Mouse (Mus musculus) heart, embryonic 14.5 days (tissue): ENCODE data around the gene Fbxl16. TPM values are rescaled to one million over a fixed set of nuclear protein-coding genes. Genes with fewer than 3 reads are reported as not detected.

Source experiments
- ATAC-seq: fragments of 200-750 bp; cut with Nextera tagmentation; 2 replicates; pipeline ENCODE4 v1.8.0; 2017; ENCODE audit warnings: low read depth, moderate TSS enrichment; ENCODE audit not compliant: insufficient number of reproducible peaks, insufficient read depth, low FRiP score
- H3K27ac ChIP-seq, 2 experiments: fragments of 200-500 bp in 1 of 2; fragments of 300-500 bp in 1 of 2; sonication (generic) in 1 of 2; replicated peaks in 1 of 2; 2 replicates each; pipeline ENCODE4 v1.5.1; 2012 to 2014; ENCODE audit warnings: low read depth in 2 of 2, low read length in 2 of 2, control low read depth in 1 of 2, mild to moderate bottlenecking in 1 of 2, mixed read lengths in 1 of 2; ENCODE audit not compliant: control insufficient read depth in 1 of 2, insufficient read depth in 1 of 2
- H3K27me3 ChIP-seq: fragments of 300-500 bp; sonication (generic); 2 replicates; pipeline ENCODE4 v1.6.1; 2014; ENCODE audit warnings: mild to moderate bottlenecking, low read length, control low read depth; ENCODE audit not compliant: control insufficient read depth, insufficient read depth
- H3K36me3 ChIP-seq: fragments of 300-500 bp; sonication (generic); 2 replicates; pipeline ENCODE4 v1.6.1; 2014; ENCODE audit warnings: mild to moderate bottlenecking, control low read depth, low read length, mixed read lengths; ENCODE audit not compliant: control insufficient read depth, insufficient read depth
- H3K4me1 ChIP-seq, 2 experiments: fragments of 200-500 bp in 1 of 2; fragments of 300-500 bp in 1 of 2; sonication (generic) in 1 of 2; 2 replicates each; pipeline ENCODE4 v1.6.1; 2012 to 2014; ENCODE audit warnings: low read length in 2 of 2, control low read depth in 1 of 2, mixed read lengths in 1 of 2; ENCODE audit not compliant: control insufficient read depth in 2 of 2, insufficient read depth in 2 of 2
- H3K4me2 ChIP-seq: fragments of 300-500 bp; sonication (generic); 2 replicates; pipeline ENCODE4 v1.6.1; 2014; ENCODE audit warnings: mild to moderate bottlenecking, low read length
- H3K4me3 ChIP-seq, 2 experiments: fragments of 200-500 bp in 1 of 2; fragments of 300-500 bp in 1 of 2; sonication (generic) in 1 of 2; 2 replicates each; pipeline ENCODE4 v1.5.1; 2012 to 2014; ENCODE audit warnings: low read length in 2 of 2, mild to moderate bottlenecking in 2 of 2, control low read depth in 1 of 2, low read depth in 1 of 2, moderate library complexity in 1 of 2; ENCODE audit not compliant: control insufficient read depth in 1 of 2, insufficient read depth in 1 of 2
- H3K9ac ChIP-seq: fragments of 300-500 bp; sonication (generic); 2 replicates; pipeline ENCODE4 v1.6.1; 2014; ENCODE audit warnings: mild to moderate bottlenecking, low read length
- H3K9me3 ChIP-seq: fragments of 300-500 bp; sonication (generic); 2 replicates; pipeline ENCODE4 v1.6.1; 2016; ENCODE audit warnings: low read length, control low read depth; ENCODE audit not compliant: control insufficient read depth
- WGBS: fragments of 180-500 bp; shearing (Covaris S2); extraction: QIAGEN DNeasy Blood & Tissue Kit; methylation state at CpG from one replicate; pipeline ENCODE4 v1.1.7; 2014; 5-methylcytosine and 5-hydroxymethylcytosine counted together
- polyA plus RNA-seq: library from polyadenylated mRNA; unstranded; fragments of >200 nt; fragmentation: Nextera tagmentation; extraction: Ambion mirVana; gene quantifications from 2 replicates; pipeline ENCODE4 v1.2.1, GENCODE M21; 2014

The Fbxl16 gene
- polyA plus RNA-seq, 1 experiment from 2014 or later: 1.1 TPM

DNA sequence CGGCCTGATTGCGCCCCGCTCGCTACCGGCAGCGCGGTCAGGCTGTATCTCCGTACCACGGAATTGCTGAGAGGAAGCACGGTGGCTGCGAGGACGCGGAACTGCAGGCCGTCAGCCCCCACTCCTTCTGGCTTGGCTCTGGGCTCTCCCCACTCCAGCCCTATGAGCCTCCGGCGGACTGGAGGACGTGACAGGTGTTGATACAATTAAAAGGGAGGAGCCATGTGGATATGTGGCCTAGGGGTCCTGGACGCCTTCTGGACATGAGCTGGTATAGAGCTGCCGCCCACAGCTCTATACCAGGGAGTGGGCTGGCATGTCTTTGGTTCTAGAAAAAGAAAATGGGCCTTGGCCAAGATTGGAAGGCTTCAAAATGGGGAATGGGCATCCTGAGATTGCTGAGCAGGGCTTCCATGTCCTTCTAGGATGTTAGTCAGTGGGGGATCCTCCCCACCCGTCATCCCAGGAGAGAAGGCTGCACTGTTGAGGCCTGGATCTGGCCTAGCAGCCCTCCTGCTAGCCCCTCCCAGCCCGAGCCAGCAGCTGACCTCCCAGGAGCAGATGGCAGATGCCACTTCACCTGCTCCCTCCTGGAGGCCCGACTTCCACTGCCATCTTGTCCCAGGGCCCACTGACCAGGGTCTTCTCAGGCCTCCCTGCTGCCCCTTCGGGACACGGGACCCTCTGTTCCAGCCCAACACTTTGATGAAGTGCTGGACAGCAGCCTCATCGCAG lies 888 bp downstream of the Fbxl16 start:
- peaks cover 0 to 10% of the 10 kb centered on the region in 2 experiments; a peak in 1 of 4 replicates for H3K4me1 ChIP-seq
- peak overlapping the region; percentile 70 for H3K9ac ChIP-seq
- peak overlapping the region; percentile 96 for H3K4me2 ChIP-seq
- H3K9me3 ChIP-seq: no peaks in the 10 kb centered on the region
- peaks cover 57% of the 10 kb centered on the region for H3K27me3 ChIP-seq
- peak overlapping the region; percentile 41 to 64 for H3K4me3 ChIP-seq
- WGBS: 10% methylated on average over 25 of the region's 25 CpGs
- no peak overlapping the region for H3K27ac ChIP-seq
- ATAC-seq: no peak
- no peaks in the 10 kb centered on the region for H3K36me3 ChIP-seq

GRCm38 (mm10) chr17:25810890-25811289 lies 2.0 kb downstream of the Fbxl16 start:
- Histone ChIP-seq H3K36me3 (no peaks in the 10 kb centered on the region), H3K9me3 (no peaks in the 10 kb centered on the region), H3K4me2 (no peak overlapping the region), H3K4me3 (no peak overlapping the region), H3K9ac (no peak overlapping the region), H3K4me1 (peaks cover 0 to 10% of the 10 kb centered on the region in 2 experiments; a peak in 1 of 4 replicates), H3K27me3 (peaks cover 67% of the 10 kb centered on the region), H3K27ac (no peak overlapping the region)
- ATAC-seq: no peak
- WGBS: 63% methylated on average over 4 of the region's 4 CpGs

GRCm38 (mm10) chr17:25813471-25813870 lies 4.6 kb downstream of the Fbxl16 start:
- Histone ChIP-seq H3K36me3 (no peaks in the 10 kb centered on the region), H3K4me3 (no peak overlapping the region), H3K27me3 (peaks cover 83% of the 10 kb centered on the region), H3K4me1 (peaks cover 0 to 10% of the 10 kb centered on the region in 2 experiments; a peak in 1 of 4 replicates), H3K27ac (no peak overlapping the region), H3K4me2 (no peak overlapping the region), H3K9ac (no peak overlapping the region), H3K9me3 (no peaks in the 10 kb centered on the region)
- WGBS: 1% methylated on average over 20 of the region's 20 CpGs
- no peak for ATAC-seq

GRCm38 (mm10) chr17:25817662-25818061 lies 8.8 kb downstream of the Fbxl16 start:
- H3K4me3 ChIP-seq: no peak overlapping the region
- H3K27ac ChIP-seq: no peak overlapping the region
- H3K4me1 ChIP-seq: no peaks in the 10 kb centered on the region
- peaks cover 82% of the 10 kb centered on the region for H3K27me3 ChIP-seq
- no peak overlapping the region for H3K9ac ChIP-seq
- WGBS: 76% methylated on average over 11 of the region's 11 CpGs
- H3K4me2 ChIP-seq: no peak overlapping the region
- no peak for ATAC-seq
- H3K36me3 ChIP-seq: no peaks in the 10 kb centered on the region
- no peaks in the 10 kb centered on the region for H3K9me3 ChIP-seq

- 6% methylated on average over 46 of the region's 46 CpGs for WGBS
- Histone ChIP-seq H3K27ac (no peak overlapping the region), H3K36me3 (no peaks in the 10 kb centered on the region), H3K27me3 (peaks cover 77% of the 10 kb centered on the region), H3K9ac (no peak overlapping the region), H3K9me3 (no peaks in the 10 kb centered on the region), H3K4me1 (peaks cover 4 to 5% of the 10 kb centered on the region in 2 experiments), H3K4me2 (no peak overlapping the region), H3K4me3 (no peak overlapping the region; a peak in 1 of 4 replicates)
- no peak for ATAC-seq
Observed at GRCm38 (mm10) chr17:25818851-25819780, 10.2 kb downstream of the Fbxl16 start.

GRCm38 (mm10) chr17:25823452-25823851 lies 14.6 kb downstream of the Fbxl16 start, which contains the start of gene Wdr24:
Gene Wdr24, plus strand, starts transcription at chr17:25823627.
- under 1% methylated on average over 18 of the region's 18 CpGs for WGBS
- peak within 1 kb of the TSS; percentile 87 for H3K4me2 ChIP-seq
- H3K9me3 ChIP-seq: no peaks in the 10 kb centered on the region
- H3K9ac ChIP-seq: peak within 1 kb of the TSS; percentile 83
- peak within 1 kb of the TSS in 1 of 2 experiments; percentile 53; a peak in 2 of 4 replicates for H3K27ac ChIP-seq
- peaks cover 26% of the 10 kb centered on the region for H3K36me3 ChIP-seq
- peaks cover 13 to 16% of the 10 kb centered on the region in 2 experiments for H3K4me1 ChIP-seq
- no peak for ATAC-seq
- peak within 1 kb of the TSS; percentile 60 to 61 for H3K4me3 ChIP-seq
- peaks cover 42% of the 10 kb centered on the region for H3K27me3 ChIP-seq

DNA sequence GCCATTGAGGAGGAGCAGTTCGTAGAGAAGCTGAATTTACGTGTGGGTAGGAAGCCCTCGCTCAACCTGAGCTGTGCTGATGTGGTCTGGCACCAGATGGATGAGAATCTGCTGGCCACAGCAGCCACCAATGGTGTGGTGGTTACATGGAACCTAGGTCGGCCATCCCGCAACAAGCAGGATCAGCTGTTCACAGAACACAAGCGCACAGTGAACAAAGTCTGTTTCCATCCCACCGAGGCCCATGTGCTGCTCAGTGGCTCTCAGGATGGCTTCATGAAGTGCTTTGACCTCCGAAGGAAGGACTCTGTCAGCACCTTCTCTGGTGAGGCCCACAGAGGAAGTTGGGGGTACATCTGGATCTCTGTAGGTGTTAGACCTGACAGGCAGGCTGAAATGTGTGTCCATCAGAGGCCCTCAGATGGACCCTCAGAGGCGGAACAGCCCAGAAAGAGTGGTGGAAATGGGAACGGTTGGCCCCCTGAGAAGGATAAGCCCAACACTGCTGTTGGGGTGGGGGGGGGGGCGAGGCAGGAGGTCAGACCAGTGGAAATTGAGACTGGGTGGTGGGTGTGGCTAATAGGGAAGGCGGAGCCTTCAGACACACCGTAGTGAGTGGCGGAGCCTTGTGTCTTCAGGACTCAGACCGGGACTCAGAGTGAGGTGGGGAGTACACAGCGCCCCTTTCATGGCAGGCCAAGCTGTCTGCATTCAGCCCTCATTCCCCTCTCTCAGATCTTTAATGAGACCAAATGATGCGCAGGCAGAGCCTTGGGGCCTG lies 15.7 kb downstream of the Fbxl16 start:
- Histone ChIP-seq H3K27me3 (peaks cover 31% of the 10 kb centered on the region), H3K9ac (peak overlapping the region; percentile 83), H3K27ac (no peak overlapping the region), H3K4me2 (peak overlapping the region; percentile 87), H3K4me1 (peaks cover 17 to 22% of the 10 kb centered on the region in 2 experiments), H3K9me3 (no peaks in the 10 kb centered on the region), H3K4me3 (peak overlapping the region; percentile 60 to 61), H3K36me3 (peaks cover 26% of the 10 kb centered on the region)
- no peak for ATAC-seq
- WGBS: 70% methylated on average over 17 of the region's 17 CpGs
